In genomic region chr9:32117876-32118275, GRCm38 (mm10) we compare ENCODE assay signal across 12 mouse cellular contexts. TPM values are rescaled to one million over a fixed set of nuclear protein-coding genes. Genes with fewer than 3 reads are reported as not detected.
DNase-seq lines count a peak whose midpoint lies in the region; ATAC-seq lines count a peak whose summit lies in the region.
"Had no signal": no experiment of that assay in that cellular context is flagged by ENCODE, and none has a peak within 500 bp of the region (broad histone marks: within the 10 kb centered on the region; RNA-seq: fewer than 3 reads in every experiment).

No protein-coding gene starts in this region.

- no peaks in the 10 kb centered on the region for H3K4me1 ChIP-seq in midbrain, embryonic 11.5 days (ENCODE audit: control insufficient read depth, insufficient read depth, low read length)
- H3K4me1 ChIP-seq in midbrain, embryonic 16.5 days (ENCODE audit: control insufficient read depth, insufficient read depth, low read length): peaks cover 7% of the 10 kb centered on the region; the same call in 1 of the 2 replicates
- 0 out of 2 replicates have a peak, but pooled peaks cover 2% of the 10 kb centered on the region for H3K4me1 ChIP-seq in midbrain, embryonic 15.5 days

- H3K9ac ChIP-seq in midbrain, embryonic 11.5 days (ENCODE audit: low read length): no peak overlapping the region
- no peak overlapping the region for H3K9ac ChIP-seq in midbrain, embryonic 16.5 days (ENCODE audit: low read depth, low read length)
- H3K9ac ChIP-seq in midbrain, embryonic 15.5 days: no peak overlapping the region
- H3K9ac ChIP-seq: hindbrain, embryonic 13.5 days; lung, embryonic 15.5 days had no signal

- ATAC-seq in midbrain, embryonic 11.5 days (ENCODE audit: low FRiP score): no peak
- ATAC-seq in midbrain, embryonic 16.5 days: no peak
- ATAC-seq in midbrain, embryonic 15.5 days (replicated peaks): no peak

- no peaks in the 10 kb centered on the region for H3K27me3 ChIP-seq in midbrain, embryonic 11.5 days (ENCODE audit: control insufficient read depth, insufficient read depth, low read length)
- H3K27me3 ChIP-seq in midbrain, embryonic 16.5 days (ENCODE audit: control insufficient read depth, insufficient read depth, low read depth, low read length): no peaks in the 10 kb centered on the region
- H3K27me3 ChIP-seq in midbrain, embryonic 15.5 days (replicated peaks): no peaks in the 10 kb centered on the region
- H3K27me3 ChIP-seq: hindbrain, embryonic 13.5 days; lung, embryonic 15.5 days had no signal

- WGBS in midbrain, embryonic 11.5 days: 82% methylated on average over 4 of the region's 4 CpGs
- 72% methylated on average over 4 of the region's 4 CpGs for WGBS in midbrain, embryonic 16.5 days
- WGBS in midbrain, embryonic 15.5 days: 63% methylated on average over 4 of the region's 4 CpGs

- H3K4me3 ChIP-seq in midbrain, embryonic 11.5 days (ENCODE audit: low read depth, low read length): no peak overlapping the region
- H3K4me3 ChIP-seq in midbrain, embryonic 16.5 days (ENCODE audit: low read depth, low read length): no peak overlapping the region
- H3K4me3 ChIP-seq in midbrain, embryonic 15.5 days: no peak overlapping the region
- H3K4me3 ChIP-seq: hindbrain, embryonic 13.5 days; lung, embryonic 15.5 days had no signal

- H3K27ac ChIP-seq in midbrain, embryonic 11.5 days (ENCODE audit: low read depth, low read length): no peak overlapping the region
- H3K27ac ChIP-seq in midbrain, embryonic 16.5 days (ENCODE audit: low read length): no peak overlapping the region
- H3K27ac ChIP-seq in midbrain, embryonic 15.5 days: no peak overlapping the region
- H3K27ac ChIP-seq: hindbrain, embryonic 13.5 days; lung, embryonic 15.5 days had no signal

- no peaks in the 10 kb centered on the region for H3K36me3 ChIP-seq in midbrain, embryonic 11.5 days (ENCODE audit: control insufficient read depth, insufficient read depth, low read length)
- no peaks in the 10 kb centered on the region for H3K36me3 ChIP-seq in midbrain, embryonic 16.5 days (ENCODE audit: control insufficient read depth, insufficient read depth, low read length)
- no peaks in the 10 kb centered on the region for H3K36me3 ChIP-seq in midbrain, embryonic 15.5 days (replicated peaks)
- H3K36me3 ChIP-seq: lung, embryonic 15.5 days had no signal

- H3K4me2 ChIP-seq in midbrain, embryonic 11.5 days: no peak overlapping the region
- no peak overlapping the region for H3K4me2 ChIP-seq in midbrain, embryonic 16.5 days (ENCODE audit: low read length)
- no peak overlapping the region for H3K4me2 ChIP-seq in midbrain, embryonic 15.5 days
- H3K4me2 ChIP-seq: hindbrain, embryonic 13.5 days; lung, embryonic 15.5 days had no signal

- peak; percentile 8 for DNase-seq in gastrocnemius, adult 18-20 months (ENCODE audit: low spot score)
- DNase-seq in gastrocnemius, postnatal 25 days: no peak
- peak; percentile 39 for DNase-seq in midbrain, embryonic 11.5 days (ENCODE audit: low spot score, missing footprints)
- DNase-seq in layer of hippocampus, adult 9-11 months: peak; percentile 71
- peak; percentile 3 for DNase-seq in skeletal muscle tissue, adult 2 months (ENCODE audit: low read depth, low spot score)
- no peak for DNase-seq in spleen, postnatal 14 days (ENCODE audit: low spot score in 2 of 2)
- DNase-seq: cerebellum, postnatal 36 days; thymus, postnatal 36 days had no signal

- H3K9me3 ChIP-seq in midbrain, embryonic 11.5 days (ENCODE audit: control insufficient read depth, low read length): peaks cover 2% of the 10 kb centered on the region; the same call in 1 of the 2 replicates
- no peaks in the 10 kb centered on the region for H3K9me3 ChIP-seq in midbrain, embryonic 16.5 days (replicated peaks; ENCODE audit: control insufficient read depth, low read length, poor library complexity, severe bottlenecking)
- no peaks in the 10 kb centered on the region for H3K9me3 ChIP-seq in midbrain, embryonic 15.5 days
- H3K9me3 ChIP-seq: hindbrain, embryonic 13.5 days; lung, embryonic 15.5 days had no signal

RNA-seq across cellular contexts. Expression of gene Arhgap32, which starts 1.9 kb away (rescaled TPM):
- total RNA-seq in gastrocnemius, adult 18-20 months (2021): 1 to 10 TPM; 6.0 to 6.5 TPM
- total RNA-seq in gastrocnemius, postnatal 25 days (2021): 1 to 10 TPM; 8.3 to 9.8 TPM
- polyA plus RNA-seq in midbrain, embryonic 11.5 days (2014; fragmentation: Nextera tagmentation; extraction: Ambion mirVana): 6.9 and 7.2 TPM in 2 replicates
- polyA plus RNA-seq in midbrain, embryonic 16.5 days (2015; fragmentation: Nextera tagmentation; extraction: Ambion mirVana): 10.9 and 11.3 TPM in 2 replicates
- polyA plus RNA-seq in midbrain, embryonic 15.5 days (2015; fragmentation: Nextera tagmentation; extraction: Ambion mirVana): 13.0 and 13.3 TPM in 2 replicates

Comparison
In these comparisons a context has a peak if more than half of its experiments do, and no peak if none do; other contexts are left out.
1. DNase-seq: peak in gastrocnemius, adult 18-20 months (single experiment), midbrain, embryonic 11.5 days (single experiment), layer of hippocampus, adult 9-11 months (single experiment) and skeletal muscle tissue, adult 2 months (single experiment); none in gastrocnemius, postnatal 25 days (single experiment) and spleen, postnatal 14 days (0 of 2).